Mouse (Mus musculus) liver, embryonic 15.5 days (tissue): ENCODE measurements around the gene Arhgef19. TPM values are rescaled to one million over a fixed set of nuclear protein-coding genes. Genes with fewer than 3 reads are reported as not detected.

Source experiments
- ATAC-seq: fragments of 200-750 bp; cut with Nextera tagmentation; 2 replicates; pipeline ENCODE4 v1.8.0; 2017; ENCODE audit warnings: moderate number of reproducible peaks, mild to moderate bottlenecking, moderate library complexity; ENCODE audit not compliant: insufficient read depth
- H3K27ac ChIP-seq: fragments of 300-500 bp; sonication (generic); replicated peaks from 2 replicates; pipeline ENCODE4 v1.5.1; 2015; ENCODE audit warnings: mild to moderate bottlenecking, inconsistent platforms
- H3K27me3 ChIP-seq: fragments of 300-500 bp; sonication (generic); 2 replicates; pipeline ENCODE4 v1.6.1; 2015; ENCODE audit warnings: mild to moderate bottlenecking, inconsistent platforms
- H3K36me3 ChIP-seq: fragments of 300-500 bp; sonication (generic); replicated peaks from 2 replicates; pipeline ENCODE4 v1.6.1; 2015; ENCODE audit warnings: moderate library complexity, mild to moderate bottlenecking, inconsistent platforms
- H3K4me1 ChIP-seq: fragments of 300-500 bp; sonication (generic); replicated peaks from 2 replicates; pipeline ENCODE4 v1.6.1; 2015; ENCODE audit warnings: inconsistent platforms
- H3K4me2 ChIP-seq: fragments of 300-500 bp; sonication (generic); 2 replicates; pipeline ENCODE4 v1.6.1; 2015; ENCODE audit warnings: moderate library complexity, mild to moderate bottlenecking, inconsistent platforms
- H3K4me3 ChIP-seq: fragments of 300-500 bp; sonication (generic); replicated peaks from 2 replicates; pipeline ENCODE4 v1.5.1; 2015; ENCODE audit warnings: mild to moderate bottlenecking, inconsistent platforms
- H3K9ac ChIP-seq: fragments of 300-500 bp; sonication (generic); 2 replicates; pipeline ENCODE4 v1.6.1; 2015; ENCODE audit warnings: moderate library complexity, mild to moderate bottlenecking, inconsistent platforms
- H3K9me3 ChIP-seq: fragments of 300-500 bp; sonication (generic); replicated peaks from 2 replicates; pipeline ENCODE4 v1.6.1; 2016; ENCODE audit warnings: inconsistent platforms
- WGBS: fragments of 180-500 bp; shearing (Covaris S2); methylation state at CpG from one replicate; pipeline ENCODE4 v1.1.7; 2015; ENCODE audit warnings: mixed read lengths; ENCODE audit not compliant: insufficient replicate concordance; 5-methylcytosine and 5-hydroxymethylcytosine counted together
- polyA plus RNA-seq: library from polyadenylated mRNA; unstranded; fragments of >200 nt; fragmentation: Nextera tagmentation; extraction: Ambion mirVana; gene quantifications from 2 replicates; pipeline ENCODE4 v1.2.1, GENCODE M21; 2015

Arhgef19 gene
- polyA plus RNA-seq, 1 experiment from 2014 or later, result 1.5 TPM

DNA sequence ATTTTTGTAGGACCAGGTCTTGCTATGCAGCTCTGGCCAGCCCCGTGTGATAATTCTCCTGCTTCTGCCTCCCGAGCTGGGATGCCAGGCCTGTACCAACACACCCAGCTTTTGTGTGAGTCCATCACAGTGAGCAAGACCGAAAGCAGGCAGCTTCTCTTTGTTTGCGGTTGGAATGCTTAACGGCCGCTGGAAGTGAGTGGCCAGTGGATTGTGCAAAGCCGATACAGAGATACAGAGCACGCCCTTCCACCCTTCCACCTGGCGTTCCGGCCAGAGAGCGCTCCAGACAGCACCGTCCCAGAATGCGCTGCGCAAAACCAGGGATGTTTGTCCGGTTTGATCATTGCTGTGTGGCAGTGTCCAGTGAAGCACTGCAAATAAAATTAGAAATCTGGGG is 40.0 kb downstream of the Arhgef19 start:
- Histone ChIP-seq H3K27me3 (0 out of 2 replicates have a peak, but pooled peaks cover 9% of the 10 kb centered on the region), H3K9me3 (no peaks in the 10 kb centered on the region), H3K27ac (peak overlapping the region; percentile 66), H3K4me3 (no peak overlapping the region), H3K36me3 (no peaks in the 10 kb centered on the region), H3K4me2 (no peak overlapping the region), H3K4me1 (peaks cover 41% of the 10 kb centered on the region), H3K9ac (no peak overlapping the region)
- 43% methylated on average over 15 of the region's 15 CpGs for WGBS
- ATAC-seq, result 0 out of 2 replicates have a peak, but pooled peaks have one; percentile 12

DNA sequence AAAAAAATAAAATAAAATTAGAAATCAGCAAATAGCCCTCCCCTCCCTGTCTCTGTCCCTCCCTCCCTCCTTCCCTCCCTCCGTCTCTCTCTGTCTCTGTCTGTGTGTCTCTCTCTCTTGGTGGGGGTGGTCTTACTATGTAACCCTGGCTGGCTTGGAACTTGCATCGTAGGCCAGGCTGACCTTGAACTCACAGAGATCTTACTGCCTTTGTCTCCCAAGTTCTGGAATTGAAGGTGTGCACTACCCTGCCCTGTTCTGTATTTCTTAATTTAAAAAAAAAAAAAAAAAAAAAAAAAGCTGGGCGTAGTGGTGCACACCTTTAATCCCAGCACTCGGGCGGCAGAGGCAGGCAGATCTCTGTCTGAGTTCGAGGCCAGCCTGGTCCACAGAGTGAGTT is 40.5 kb downstream of the Arhgef19 start:
- Histone ChIP-seq H3K9me3 (no peaks in the 10 kb centered on the region), H3K27ac (no peak overlapping the region), H3K4me2 (no peak overlapping the region)

GRCm38 (mm10) chr4:141280471-141280870 is 41.2 kb downstream of the Arhgef19 start:
- Histone ChIP-seq H3K9me3 (no peaks in the 10 kb centered on the region), H3K4me2 (no peak overlapping the region), H3K27ac (no peak overlapping the region), H3K4me3 (no peak overlapping the region), H3K4me1 (peaks cover 37% of the 10 kb centered on the region), H3K9ac (no peak overlapping the region), H3K36me3 (no peaks in the 10 kb centered on the region), H3K27me3 (peaks cover 12% of the 10 kb centered on the region; the same call in 1 of the 2 replicates)
- ATAC-seq, result no peak
- WGBS, result 65% methylated on average over 1 of the region's 1 CpGs

More for the DNA sequence above, 40.5 kb downstream of the Arhgef19 start:
- WGBS, result 67% methylated on average over 6 of the region's 6 CpGs
- Histone ChIP-seq H3K4me3 (no peak overlapping the region), H3K4me1 (peaks cover 38% of the 10 kb centered on the region), H3K27me3 (peaks cover 6% of the 10 kb centered on the region; the same call in 1 of the 2 replicates), H3K36me3 (no peaks in the 10 kb centered on the region), H3K9ac (no peak overlapping the region)
- ATAC-seq, result no peak

GRCm38 (mm10) chr4:141281153-141281552 is 41.9 kb downstream of the Arhgef19 start:
- Histone ChIP-seq H3K27ac (peak overlapping the region; percentile 76), H3K36me3 (no peaks in the 10 kb centered on the region), H3K9ac (no peak overlapping the region), H3K4me2 (peak overlapping the region; percentile 33; the same call in 1 of the 2 replicates), H3K4me3 (no peak overlapping the region), H3K27me3 (peaks cover 19% of the 10 kb centered on the region), H3K9me3 (no peaks in the 10 kb centered on the region), H3K4me1 (peaks cover 37% of the 10 kb centered on the region)
- 7% methylated on average over 6 of the region's 6 CpGs for WGBS
- ATAC-seq, result peak; percentile 70

DNA sequence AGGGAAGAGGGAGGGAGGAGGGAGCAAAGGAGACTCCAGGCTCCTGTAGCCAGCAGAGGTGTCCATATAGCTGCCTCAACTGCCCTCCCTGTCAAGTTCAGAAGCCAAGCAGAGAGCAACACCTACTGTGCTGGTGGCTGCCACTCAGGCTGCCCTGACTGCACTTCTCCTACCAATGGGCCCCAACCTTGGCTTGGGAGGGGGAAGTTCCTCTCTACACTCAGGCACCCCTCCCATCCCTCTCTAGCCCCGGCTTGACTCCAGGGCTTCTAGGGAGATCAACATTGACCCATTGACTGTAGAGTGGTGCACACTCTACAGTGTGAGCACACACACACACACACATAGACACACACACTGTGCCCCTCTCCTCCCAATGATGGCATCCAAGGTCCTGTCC is 42.3 kb downstream of the Arhgef19 start:
- H3K36me3 ChIP-seq, result no peaks in the 10 kb centered on the region
- H3K4me3 ChIP-seq, result no peak overlapping the region
- H3K4me1 ChIP-seq, result peaks cover 39% of the 10 kb centered on the region
- 5% methylated on average over 1 of the region's 1 CpGs for WGBS
- H3K27ac ChIP-seq, result peak overlapping the region; percentile 76
- no peaks in the 10 kb centered on the region for H3K9me3 ChIP-seq
- H3K9ac ChIP-seq, result no peak overlapping the region
- ATAC-seq, result peak; percentile 21
- H3K27me3 ChIP-seq, result peaks cover 22% of the 10 kb centered on the region
- H3K4me2 ChIP-seq, result no peak overlapping the region

GRCm38 (mm10) chr4:141282087-141282486 is 42.8 kb downstream of the Arhgef19 start:
- ATAC-seq, result no peak
- peaks cover 41% of the 10 kb centered on the region for H3K4me1 ChIP-seq
- H3K27ac ChIP-seq, result no peak overlapping the region
- no peaks in the 10 kb centered on the region for H3K9me3 ChIP-seq
- H3K27me3 ChIP-seq, result peaks cover 27% of the 10 kb centered on the region
- no peak overlapping the region for H3K9ac ChIP-seq
- WGBS, result 20% methylated on average over 3 of the region's 3 CpGs
- H3K4me3 ChIP-seq, result no peak overlapping the region
- H3K4me2 ChIP-seq, result no peak overlapping the region
- no peaks in the 10 kb centered on the region for H3K36me3 ChIP-seq

GRCm38 (mm10) chr4:141282623-141283022 is 43.3 kb downstream of the Arhgef19 start:
- Histone ChIP-seq H3K36me3 (no peaks in the 10 kb centered on the region), H3K4me1 (peaks cover 41% of the 10 kb centered on the region), H3K4me2 (no peak overlapping the region), H3K27ac (no peak overlapping the region), H3K9ac (no peak overlapping the region), H3K4me3 (no peak overlapping the region), H3K27me3 (peaks cover 32% of the 10 kb centered on the region), H3K9me3 (no peaks in the 10 kb centered on the region)
- ATAC-seq, result no peak
- 41% methylated on average over 5 of the region's 5 CpGs for WGBS

- Histone ChIP-seq H3K9ac (no peak overlapping the region), H3K4me1 (peaks cover 41% of the 10 kb centered on the region)
Measured at GRCm38 (mm10) chr4:141283176-141283878, 44.0 kb downstream of the Arhgef19 start.

GRCm38 (mm10) chr4:141283879-141284411 is 44.6 kb downstream of the Arhgef19 start:
- no peak overlapping the region for H3K4me3 ChIP-seq
- ATAC-seq, result no peak
- H3K36me3 ChIP-seq, result no peaks in the 10 kb centered on the region
- peaks cover 36% of the 10 kb centered on the region for H3K4me1 ChIP-seq
- H3K27me3 ChIP-seq, result peaks cover 45% of the 10 kb centered on the region
- H3K9ac ChIP-seq, result no peak overlapping the region
- WGBS, result 43% methylated on average over 8 of the region's 8 CpGs
- H3K27ac ChIP-seq, result no peak overlapping the region
- H3K9me3 ChIP-seq, result no peaks in the 10 kb centered on the region
- H3K4me2 ChIP-seq, result no peak overlapping the region

More at GRCm38 (mm10) chr4:141283176-141283878, 44.0 kb downstream of the Arhgef19 start:
- 50% methylated on average over 12 of the region's 12 CpGs for WGBS
- H3K36me3 ChIP-seq, result no peaks in the 10 kb centered on the region
- no peak overlapping the region for H3K4me3 ChIP-seq
- H3K9me3 ChIP-seq, result no peaks in the 10 kb centered on the region
- no peak overlapping the region for H3K27ac ChIP-seq
- no peak for ATAC-seq
- H3K27me3 ChIP-seq, result peaks cover 39% of the 10 kb centered on the region
- H3K4me2 ChIP-seq, result no peak overlapping the region

- H3K4me1 ChIP-seq, result peaks cover 36% of the 10 kb centered on the region
- no peak for ATAC-seq
- no peaks in the 10 kb centered on the region for H3K9me3 ChIP-seq
- no peaks in the 10 kb centered on the region for H3K36me3 ChIP-seq
- no peak overlapping the region for H3K4me3 ChIP-seq
- H3K27ac ChIP-seq, result no peak overlapping the region
- H3K4me2 ChIP-seq, result no peak overlapping the region
- no peak overlapping the region for H3K9ac ChIP-seq
- 58% methylated on average over 3 of the region's 3 CpGs for WGBS
- H3K27me3 ChIP-seq, result peaks cover 51% of the 10 kb centered on the region
Measured at GRCm38 (mm10) chr4:141284486-141284885, 45.2 kb downstream of the Arhgef19 start.

- no peak for ATAC-seq
- Histone ChIP-seq H3K27ac (no peak overlapping the region), H3K27me3 (peaks cover 57% of the 10 kb centered on the region), H3K36me3 (no peaks in the 10 kb centered on the region), H3K4me3 (no peak overlapping the region), H3K9me3 (no peaks in the 10 kb centered on the region), H3K4me1 (peaks cover 36% of the 10 kb centered on the region), H3K4me2 (no peak overlapping the region), H3K9ac (no peak overlapping the region)
- WGBS, result 35% methylated on average over 8 of the region's 8 CpGs
Measured at GRCm38 (mm10) chr4:141285128-141285527, 45.8 kb downstream of the Arhgef19 start.
